ENCODE assay signal across 20 mouse cellular contexts in the genomic region with DNA sequence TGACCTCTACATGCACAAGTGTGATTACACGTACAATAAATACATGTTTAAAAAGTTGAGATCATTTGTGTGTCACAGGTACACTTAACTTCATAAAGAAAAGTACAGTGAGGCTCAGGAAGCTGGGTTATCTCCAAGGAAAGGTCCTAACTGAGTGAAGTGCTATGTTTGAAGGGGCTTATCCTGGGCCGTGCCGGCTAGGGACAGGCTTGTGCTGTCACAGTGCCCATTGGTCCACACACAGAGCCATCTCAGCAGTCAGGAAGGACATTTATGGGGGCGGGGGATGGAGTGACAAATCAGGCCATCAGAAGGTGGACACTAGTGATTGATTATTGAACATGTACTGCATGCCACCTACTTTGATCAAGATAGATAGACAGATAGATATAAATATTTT. TPM values are rescaled to one million over a fixed set of nuclear protein-coding genes. Genes with fewer than 3 reads are reported as not detected.
DNase-seq lines count a peak whose midpoint lies in the region; ATAC-seq and TF ChIP-seq lines count a peak whose summit lies in the region.
"Had no signal": no experiment of that assay in that cellular context is flagged by ENCODE, and none has a peak within 500 bp of the region (broad histone marks: within the 10 kb centered on the region; RNA-seq: fewer than 3 reads in every experiment).

No protein-coding gene starts in this region.

- H3K27me3 ChIP-seq in hindbrain, embryonic 12.5 days = no peaks in the 10 kb centered on the region
- H3K27me3 ChIP-seq in hindbrain, embryonic 16.5 days (replicated peaks; ENCODE audit: control insufficient read depth, insufficient read depth, low read length) = no peaks in the 10 kb centered on the region
- H3K27me3 ChIP-seq in kidney, embryonic 16.5 days (ENCODE audit: insufficient read depth, low read length) = no peaks in the 10 kb centered on the region
- H3K27me3 ChIP-seq in kidney, adult 2 months (replicated peaks; ENCODE audit: control insufficient read depth, insufficient read depth, low read length) = no peaks in the 10 kb centered on the region
- no peaks in the 10 kb centered on the region for H3K27me3 ChIP-seq in embryonic facial prominence, embryonic 15.5 days
- H3K27me3 ChIP-seq: embryonic facial prominence, embryonic 12.5 days; forebrain, embryonic 13.5 days; forebrain, embryonic 15.5 days had no signal

- no peaks in the 10 kb centered on the region for H3K9me3 ChIP-seq in hindbrain, embryonic 12.5 days (replicated peaks)
- no peaks in the 10 kb centered on the region for H3K9me3 ChIP-seq in hindbrain, embryonic 16.5 days (ENCODE audit: control insufficient read depth, low read length)
- no peaks in the 10 kb centered on the region for H3K9me3 ChIP-seq in kidney, embryonic 16.5 days (ENCODE audit: low read length)
- H3K9me3 ChIP-seq in embryonic facial prominence, embryonic 15.5 days (replicated peaks) = no peaks in the 10 kb centered on the region
- H3K9me3 ChIP-seq: embryonic facial prominence, embryonic 12.5 days; forebrain, embryonic 13.5 days; forebrain, embryonic 15.5 days had no signal

- no peak for TF ChIP-seq POLR2A in kidney, adult 2 months (IDR thresholded peaks at IDR 0.05; ENCODE audit: low read depth, low read length)

- H3K4me1 ChIP-seq in hindbrain, embryonic 12.5 days = no peaks in the 10 kb centered on the region
- peaks cover 2% of the 10 kb centered on the region; the same call in 1 of the 2 replicates for H3K4me1 ChIP-seq in hindbrain, embryonic 16.5 days (ENCODE audit: control insufficient read depth, insufficient read depth, low read depth, low read length)
- no peaks in the 10 kb centered on the region for H3K4me1 ChIP-seq in kidney, embryonic 16.5 days (ENCODE audit: insufficient read depth, low read length)
- no peaks in the 10 kb centered on the region for H3K4me1 ChIP-seq in kidney, adult 2 months (ENCODE audit: control insufficient read depth, insufficient read depth, low read length)
- peaks cover 7% of the 10 kb centered on the region; the same call in 1 of the 2 replicates for H3K4me1 ChIP-seq in embryonic facial prominence, embryonic 15.5 days

- no peak for TF ChIP-seq CTCF in kidney, adult 2 months (conservative IDR thresholded peaks at IDR 0.05; ENCODE audit: insufficient read depth, insufficient read length, low read depth, low read length)

- 92% methylated on average over 4 of the region's 4 CpGs for WGBS in hindbrain, embryonic 12.5 days
- WGBS in hindbrain, embryonic 16.5 days = 93% methylated on average over 4 of the region's 4 CpGs
- 91% methylated on average over 4 of the region's 4 CpGs for WGBS in kidney, embryonic 16.5 days
- 94% methylated on average over 4 of the region's 4 CpGs for WGBS in kidney, adult 2 months
- WGBS in embryonic facial prominence, embryonic 15.5 days = 86% methylated on average over 4 of the region's 4 CpGs

- no peak overlapping the region for H3K9ac ChIP-seq in hindbrain, embryonic 12.5 days
- no peak overlapping the region for H3K9ac ChIP-seq in hindbrain, embryonic 16.5 days (ENCODE audit: low read depth, low read length)
- H3K9ac ChIP-seq in kidney, embryonic 16.5 days (replicated peaks; ENCODE audit: low read length) = no peak overlapping the region
- H3K9ac ChIP-seq in embryonic facial prominence, embryonic 15.5 days = no peak overlapping the region
- H3K9ac ChIP-seq: embryonic facial prominence, embryonic 12.5 days; forebrain, embryonic 13.5 days; forebrain, embryonic 15.5 days; forebrain, postnatal 0 days had no signal

- H3K4me2 ChIP-seq in hindbrain, embryonic 12.5 days (replicated peaks) = no peak overlapping the region
- no peak overlapping the region for H3K4me2 ChIP-seq in hindbrain, embryonic 16.5 days (ENCODE audit: low read length)
- H3K4me2 ChIP-seq in kidney, embryonic 16.5 days (replicated peaks; ENCODE audit: low read depth, low read length) = no peak overlapping the region
- H3K4me2 ChIP-seq in embryonic facial prominence, embryonic 15.5 days (replicated peaks) = no peak overlapping the region
- H3K4me2 ChIP-seq: embryonic facial prominence, embryonic 12.5 days; forebrain, embryonic 13.5 days; forebrain, embryonic 15.5 days had no signal

- H3K36me3 ChIP-seq in hindbrain, embryonic 12.5 days = peaks cover 27% of the 10 kb centered on the region
- H3K36me3 ChIP-seq in hindbrain, embryonic 16.5 days (ENCODE audit: control insufficient read depth, insufficient read depth, low read length) = peaks cover 22% of the 10 kb centered on the region
- H3K36me3 ChIP-seq in kidney, embryonic 16.5 days (ENCODE audit: insufficient read depth, low read length) = peaks cover 11% of the 10 kb centered on the region
- 0 out of 2 replicates have a peak, but pooled peaks cover 1% of the 10 kb centered on the region for H3K36me3 ChIP-seq in kidney, adult 2 months (ENCODE audit: control insufficient read depth, insufficient read depth, low read length)
- peaks cover 18% of the 10 kb centered on the region for H3K36me3 ChIP-seq in embryonic facial prominence, embryonic 15.5 days

- ATAC-seq in hindbrain, embryonic 12.5 days (ENCODE audit: low FRiP score) = peak; percentile 50; the same call in 1 of the 2 replicates
- no peak for ATAC-seq in hindbrain, embryonic 16.5 days
- ATAC-seq in kidney, embryonic 16.5 days (ENCODE audit: low FRiP score, low TSS enrichment) = 0 out of 2 replicates have a peak, but pooled peaks have one; percentile 32
- no peak for ATAC-seq in embryonic facial prominence, embryonic 15.5 days (ENCODE audit: insufficient number of reproducible peaks, low FRiP score, low TSS enrichment, low read depth)

- H3K27ac ChIP-seq in hindbrain, embryonic 12.5 days = no peak overlapping the region
- no peak overlapping the region for H3K27ac ChIP-seq in hindbrain, embryonic 16.5 days (ENCODE audit: low read depth, low read length)
- H3K27ac ChIP-seq in kidney, embryonic 16.5 days (ENCODE audit: low read length) = no peak overlapping the region
- H3K27ac ChIP-seq in kidney, adult 2 months (ENCODE audit: insufficient read depth, low read depth, low read length) = no peak overlapping the region
- H3K27ac ChIP-seq in embryonic facial prominence, embryonic 15.5 days (replicated peaks) = 0 out of 2 replicates have a peak overlapping the region, but pooled peaks have one; percentile 39
- H3K27ac ChIP-seq: forebrain, embryonic 15.5 days had no signal

- H3K4me3 ChIP-seq in hindbrain, embryonic 12.5 days = no peak overlapping the region
- H3K4me3 ChIP-seq in hindbrain, embryonic 16.5 days (ENCODE audit: low read length) = no peak overlapping the region
- H3K4me3 ChIP-seq in kidney, embryonic 16.5 days (ENCODE audit: low read length) = no peak overlapping the region
- no peak overlapping the region for H3K4me3 ChIP-seq in kidney, adult 2 months (ENCODE audit: insufficient read depth, low read depth, low read length)
- H3K4me3 ChIP-seq in embryonic facial prominence, embryonic 15.5 days (replicated peaks) = no peak overlapping the region
- H3K4me3 ChIP-seq: embryonic facial prominence, embryonic 12.5 days; forebrain, embryonic 13.5 days; forebrain, embryonic 15.5 days had no signal

- no peak for DNase-seq in kidney, adult 2 months
- no peak for DNase-seq in testis, postnatal 10 days (ENCODE audit: low spot score)
- DNase-seq: adrenal gland, adult 2 months; adrenal gland, postnatal 10 days; adrenal gland, postnatal 25 days; cerebellum, adult 11 months; cerebellum, adult 18-20 months; cerebellum, adult 8-10 months; cerebellum, adult 9-11 months; cerebellum, postnatal 14 days; cerebellum, postnatal 36 days; embryo, embryonic 11 days; forebrain, postnatal 0 days had no signal

RNA-seq across cellular contexts. Expression of a gene that starts 22.2 kb away (rescaled TPM):
- polyA plus RNA-seq in hindbrain, embryonic 12.5 days (2016; fragmentation: Nextera tagmentation; extraction: Ambion mirVana) = 14.9 and 15.8 TPM in 2 replicates
- 11.0 and 11.7 TPM in 2 replicates for polyA plus RNA-seq in hindbrain, embryonic 16.5 days (2015; fragmentation: Nextera tagmentation; extraction: Ambion mirVana)
- 10.3 and 10.4 TPM in 2 replicates for polyA plus RNA-seq in kidney, embryonic 16.5 days (2015; fragmentation: Nextera tagmentation; extraction: Ambion mirVana)
- 9.4 and 10.2 TPM in 2 replicates for polyA plus RNA-seq in kidney, adult 2 months (2012; rRNA removed)
- polyA plus RNA-seq in embryonic facial prominence, embryonic 15.5 days (2015; fragmentation: Nextera tagmentation; extraction: Ambion mirVana) = 11.9 and 12.3 TPM in 2 replicates

Comparison
In these comparisons a context has a peak if more than half of its experiments do, and no peak if none do; other contexts are left out.
1. ATAC-seq: peak in hindbrain, embryonic 12.5 days (single experiment) and kidney, embryonic 16.5 days (single experiment); none in hindbrain, embryonic 16.5 days (single experiment) and embryonic facial prominence, embryonic 15.5 days (single experiment).